Mouse (Mus musculus) intestine, embryonic 15.5 days (tissue): ENCODE results near the gene Prl2a1. TPM values are rescaled to one million over a fixed set of nuclear protein-coding genes. Genes with fewer than 3 reads are reported as not detected.
"Not testable (repeated sequence)": the region's sequence is repeated elsewhere in the genome, so short reads cannot be mapped to it uniquely, and the experiment has no call there.

Experiments used
- ATAC-seq: fragments of 200-750 bp; cut with Nextera tagmentation; 2 replicates; pipeline ENCODE4 v1.8.0; 2017; ENCODE audit warnings: moderate TSS enrichment, moderate library complexity
- H3K27ac ChIP-seq: fragments of 300-500 bp; sonication (generic); 2 replicates; pipeline ENCODE4 v1.5.1; 2015; ENCODE audit warnings: mild to moderate bottlenecking, inconsistent platforms
- H3K27me3 ChIP-seq: fragments of 300-500 bp; sonication (generic); replicated peaks from 2 replicates; pipeline ENCODE4 v1.6.1; 2015; ENCODE audit warnings: inconsistent platforms
- H3K36me3 ChIP-seq: fragments of 300-500 bp; sonication (generic); 2 replicates; pipeline ENCODE4 v1.6.1; 2015; ENCODE audit warnings: inconsistent platforms
- H3K4me1 ChIP-seq: fragments of 300-500 bp; sonication (generic); replicated peaks from 2 replicates; pipeline ENCODE4 v1.6.1; 2015; ENCODE audit warnings: inconsistent platforms
- H3K4me2 ChIP-seq: fragments of 300-500 bp; sonication (generic); replicated peaks from 2 replicates; pipeline ENCODE4 v1.6.1; 2015; ENCODE audit warnings: mild to moderate bottlenecking, inconsistent platforms
- H3K4me3 ChIP-seq: fragments of 300-500 bp; sonication (generic); replicated peaks from 2 replicates; pipeline ENCODE4 v1.5.1; 2015; ENCODE audit warnings: inconsistent platforms
- H3K9ac ChIP-seq: fragments of 300-500 bp; sonication (generic); 2 replicates; pipeline ENCODE4 v1.6.1; 2015; ENCODE audit warnings: inconsistent platforms
- H3K9me3 ChIP-seq: fragments of 300-500 bp; sonication (generic); 2 replicates; pipeline ENCODE4 v1.6.1; 2016; ENCODE audit warnings: inconsistent platforms
- WGBS: fragments of 180-500 bp; shearing (Covaris S2); methylation state at CpG from one replicate; pipeline ENCODE4 v1.1.7; 2015; 5-methylcytosine and 5-hydroxymethylcytosine counted together
- polyA plus RNA-seq: library from polyadenylated mRNA; unstranded; fragments of >200 nt; fragmentation: Nextera tagmentation; extraction: Ambion mirVana; gene quantifications from 2 replicates; pipeline ENCODE4 v1.2.1, GENCODE M21; 2015

The Prl2a1 gene
- polyA plus RNA-seq, result not detected in 2 replicates

GRCm38 (mm10) chr13:27801354-27801753, at the start of gene Prl2a1:
TSS of gene Prl2a1 (plus strand) at chr13:27801654.
- Histone ChIP-seq H3K9me3 (no peaks in the 10 kb centered on the region), H3K4me2 (no peak within 1 kb of the TSS), H3K9ac (no peak within 1 kb of the TSS), H3K27me3 (no peaks in the 10 kb centered on the region), H3K4me1 (no peaks in the 10 kb centered on the region), H3K4me3 (no peak within 1 kb of the TSS), H3K36me3 (no peaks in the 10 kb centered on the region), H3K27ac (no peak within 1 kb of the TSS)
- WGBS, result 88% methylated on average over 1 of the region's 1 CpGs
- ATAC-seq, result no peak

- H3K9me3 ChIP-seq, ATAC-seq, H3K27me3 ChIP-seq, H3K27ac ChIP-seq, H3K4me2 ChIP-seq, H3K36me3 ChIP-seq, H3K4me1 ChIP-seq, H3K4me3 ChIP-seq, H3K9ac ChIP-seq: not testable (repeated sequence)
- 83% methylated on average over 3 of the region's 3 CpGs for WGBS
Observed at GRCm38 (mm10) chr13:27780704-27781103, 20.8 kb upstream of the Prl2a1 start, which contains the start of gene Prl7c1. TSS of gene Prl7c1 (minus strand) at chr13:27780804.

GRCm38 (mm10) chr13:27799303-27799702, 2.2 kb upstream of the Prl2a1 start:
- Histone ChIP-seq H3K4me2 (no peak overlapping the region), H3K4me3 (no peak overlapping the region), H3K4me1 (no peaks in the 10 kb centered on the region), H3K27ac (no peak overlapping the region), H3K36me3 (no peaks in the 10 kb centered on the region), H3K27me3 (no peaks in the 10 kb centered on the region), H3K9ac (no peak overlapping the region), H3K9me3 (no peaks in the 10 kb centered on the region)
- WGBS, result 85% methylated on average over 4 of the region's 4 CpGs
- no peak for ATAC-seq

DNA sequence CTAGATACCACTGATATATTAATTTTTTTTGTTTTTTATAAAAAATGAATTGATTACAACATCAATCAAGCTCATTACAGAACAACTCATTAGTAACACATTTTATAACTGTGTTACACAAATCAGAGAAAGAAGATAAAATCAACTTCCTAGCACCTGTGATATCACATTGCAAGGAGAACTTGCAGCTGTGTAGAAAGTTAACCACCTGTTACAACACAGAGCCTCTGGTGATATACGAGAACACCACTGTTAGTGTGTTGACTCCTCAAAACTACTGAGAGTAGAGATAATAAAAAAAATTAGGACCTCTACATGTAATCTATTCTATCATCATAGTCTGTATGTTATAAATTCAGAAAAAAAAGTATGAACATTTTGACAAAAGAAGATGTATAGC, 1.3 kb downstream of the Prl2a1 start:
- Histone ChIP-seq H3K4me2 (no peak overlapping the region), H3K27ac (no peak overlapping the region), H3K4me1 (no peaks in the 10 kb centered on the region), H3K27me3 (no peaks in the 10 kb centered on the region), H3K9ac (no peak overlapping the region), H3K36me3 (no peaks in the 10 kb centered on the region), H3K4me3 (no peak overlapping the region), H3K9me3 (no peaks in the 10 kb centered on the region)
- 86% methylated on average over 1 of the region's 1 CpGs for WGBS
- ATAC-seq, result no peak

GRCm38 (mm10) chr13:27849042-27849441, 47.6 kb downstream of the Prl2a1 start, which contains the start of gene Prl2c1:
TSS of gene Prl2c1 (plus strand) at chr13:27849342.
- ATAC-seq, result no peak
- H3K4me3 ChIP-seq, result no peak within 1 kb of the TSS
- H3K36me3 ChIP-seq, result no peaks in the 10 kb centered on the region
- H3K4me2 ChIP-seq, result no peak within 1 kb of the TSS
- 90% methylated on average over 3 of the region's 3 CpGs for WGBS
- no peaks in the 10 kb centered on the region for H3K27me3 ChIP-seq
- no peaks in the 10 kb centered on the region for H3K9me3 ChIP-seq
- H3K27ac ChIP-seq, result no peak within 1 kb of the TSS
- no peaks in the 10 kb centered on the region for H3K4me1 ChIP-seq
- H3K9ac ChIP-seq, result no peak within 1 kb of the TSS

Other genes with a start within 250 kb of the Prl2a1 start
- gene Prl8a9, start 237.0 kb upstream of the Prl2a1 start, polyA plus RNA-seq, result not detected in 2 replicates
- gene Prl8a1, start 219.5 kb upstream of the Prl2a1 start, polyA plus RNA-seq, result not detected in 2 replicates
- gene Prl7b1, start 191.1 kb upstream of the Prl2a1 start, polyA plus RNA-seq, result not detected in 2 replicates
- gene Prl7a1, start 159.2 kb upstream of the Prl2a1 start, polyA plus RNA-seq, result not detected in 2 replicates
- not detected in 2 replicates for gene Prl7a2, start 133.6 kb upstream of the Prl2a1 start, polyA plus RNA-seq
- not detected in 2 replicates for gene Prl7d1, start 84.9 kb upstream of the Prl2a1 start, polyA plus RNA-seq
- gene Prl7c1, start 20.9 kb upstream of the Prl2a1 start, polyA plus RNA-seq, result not detected in 2 replicates
- gene Prl2c1, start 47.7 kb downstream of the Prl2a1 start, polyA plus RNA-seq, result not detected in 2 replicates
- gene Prl4a1, start 214.6 kb downstream of the Prl2a1 start, polyA plus RNA-seq, result not detected in 2 replicates